Mouse (Mus musculus) v-Abl transformed pro-B cells (cell line): ENCODE measurements around the gene Gch1.

Experiments used
- in situ Hi-C, 2 experiments: fragments of 400-800 bp; cut with MboI; formaldehyde crosslinking; loops; one replicate each; pipeline ENCODE4 v1.15.1; 2025; ENCODE audit not compliant: unreplicated experiment in 2 of 2

The Gch1 gene

DNA sequence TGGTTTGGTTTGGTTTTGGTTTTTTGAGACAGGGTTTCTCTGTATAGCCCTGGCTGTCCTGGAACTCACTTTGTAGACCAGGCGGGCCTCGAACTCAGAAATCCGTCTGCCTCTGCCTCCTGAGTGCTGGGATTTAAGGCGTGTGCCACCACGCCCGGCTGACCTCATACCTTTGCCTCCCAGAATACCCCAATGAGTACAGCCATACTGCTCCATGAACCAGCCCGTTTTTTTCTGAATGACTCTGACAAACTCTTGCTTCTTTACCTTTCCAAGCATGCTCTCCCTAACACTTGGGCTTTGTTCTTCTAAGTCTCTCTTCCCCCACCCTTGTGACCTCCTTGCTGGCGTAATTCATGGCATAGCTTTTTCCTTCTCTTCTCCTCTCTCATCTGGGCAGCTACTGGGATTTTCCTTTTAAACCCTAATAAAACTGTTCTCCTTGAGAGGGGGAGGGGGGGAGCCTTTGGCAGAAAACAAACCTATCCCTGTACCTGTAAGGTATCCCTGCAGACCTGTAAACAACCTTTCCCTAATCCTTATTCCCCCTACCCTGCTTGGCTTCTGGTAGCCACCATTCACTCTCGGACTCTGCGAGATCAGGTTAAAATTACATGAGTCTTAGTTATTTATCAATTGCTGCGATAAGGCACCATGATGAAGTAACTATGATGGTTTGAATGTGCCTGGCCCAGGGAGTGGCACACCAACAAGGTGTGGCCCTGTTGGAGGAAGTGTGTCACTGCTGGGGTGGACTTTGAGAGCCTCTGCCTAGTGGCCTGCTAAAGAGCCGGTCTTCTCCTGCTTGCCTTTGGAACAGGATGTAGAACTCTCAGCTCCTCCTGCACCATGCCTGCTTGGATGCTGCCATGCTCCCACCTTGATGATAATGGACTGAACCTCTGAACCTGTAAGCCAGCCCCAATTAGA lies 19.6 kb upstream of the Gch1 start:
- in situ Hi-C loops = no loop called here

DNA sequence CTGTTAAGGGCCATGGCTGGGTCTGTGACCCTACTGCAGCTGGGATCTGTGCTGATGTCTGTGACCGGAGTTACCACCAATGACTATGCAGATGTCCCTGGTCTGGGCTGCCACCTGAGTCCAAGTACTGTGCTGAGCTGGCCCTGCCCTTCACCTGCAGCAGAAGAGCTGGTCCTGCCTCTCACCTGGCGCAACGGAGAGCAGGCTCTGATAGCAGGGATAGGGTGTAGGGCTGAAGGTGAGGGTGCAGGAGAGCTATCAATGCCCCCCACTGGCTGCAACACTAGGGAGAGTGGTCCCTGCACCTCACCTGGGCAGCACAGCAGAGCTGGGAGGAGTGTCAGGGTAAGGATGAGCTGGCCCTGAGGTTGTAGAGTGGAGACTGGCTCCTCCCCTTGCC lies 17.4 kb upstream of the Gch1 start:
- in situ Hi-C loops = no loop called here

DNA sequence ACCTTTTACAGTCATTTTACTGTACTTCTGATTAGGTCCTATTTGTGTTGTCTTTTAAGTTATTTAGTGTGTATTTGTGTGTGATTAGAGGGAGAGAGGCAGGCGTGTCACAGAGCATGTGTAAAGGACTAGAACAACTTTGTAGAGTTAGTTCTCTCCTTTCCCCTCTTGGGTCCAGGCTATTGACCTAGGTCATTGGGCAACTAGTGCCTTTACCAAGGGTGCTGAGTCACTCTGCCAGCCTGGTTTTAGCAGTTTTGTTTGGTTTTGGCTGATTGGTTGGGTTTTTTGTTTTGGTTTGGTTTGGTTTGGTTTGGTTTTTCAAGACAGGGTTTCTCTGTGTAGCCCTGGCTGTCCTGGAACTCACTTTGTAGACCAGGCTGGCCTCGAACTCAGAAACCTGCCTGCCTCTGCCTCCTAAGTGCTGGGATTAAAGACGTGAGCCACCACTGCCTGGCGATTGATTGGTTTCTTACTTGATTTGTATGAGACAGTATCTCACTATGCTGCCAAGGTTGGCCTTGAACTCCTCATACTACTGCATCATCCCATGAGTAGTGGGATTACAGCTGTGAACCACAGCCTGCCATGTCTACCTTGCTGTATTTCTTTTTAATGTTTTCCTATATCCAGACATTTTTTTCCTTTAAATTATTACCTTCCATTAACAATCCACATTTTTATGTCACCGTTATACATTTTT lies 16.2 kb upstream of the Gch1 start:
- in situ Hi-C loops = no loop called here

DNA sequence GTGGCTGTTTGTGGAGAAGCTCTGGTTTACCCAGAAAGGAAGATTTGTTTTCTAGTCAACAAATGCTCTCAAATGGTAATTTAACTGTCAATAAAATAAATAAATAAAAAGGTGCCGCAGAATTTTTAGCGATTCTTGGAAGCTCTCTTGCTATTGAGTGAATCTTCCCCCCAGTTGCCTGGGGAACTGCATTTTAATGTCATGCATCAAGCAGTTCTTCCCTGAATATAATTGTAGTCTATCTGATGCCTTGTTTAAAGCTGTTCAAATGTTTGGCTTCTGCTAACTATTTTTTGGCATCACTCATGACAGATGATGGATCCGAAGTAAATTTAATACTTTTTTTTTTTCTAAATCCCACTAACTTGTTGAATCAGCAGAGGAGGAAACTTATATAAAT lies 8.1 kb upstream of the Gch1 start:
- in situ Hi-C loops = no loop called here

DNA sequence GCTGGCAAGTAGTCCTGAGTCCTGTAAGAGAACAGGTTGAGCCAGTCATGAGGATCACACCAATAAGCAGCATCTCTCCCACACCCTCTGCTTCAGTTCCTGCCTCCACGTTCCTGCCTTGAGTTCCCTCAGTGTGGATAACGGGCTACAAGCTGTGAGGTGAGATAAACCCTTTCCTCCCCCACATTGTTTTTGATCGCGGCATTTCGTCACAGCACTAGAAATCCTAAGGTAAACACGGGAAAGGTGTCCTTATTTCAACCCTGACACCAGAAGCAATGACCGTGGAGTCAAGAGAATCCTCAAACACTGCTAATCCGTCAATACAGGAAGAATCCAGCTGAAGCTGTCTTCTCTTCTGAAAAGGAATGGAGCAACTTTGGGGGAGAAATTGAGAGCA lies 7.5 kb upstream of the Gch1 start:
- in situ Hi-C loops = no loop called here

DNA sequence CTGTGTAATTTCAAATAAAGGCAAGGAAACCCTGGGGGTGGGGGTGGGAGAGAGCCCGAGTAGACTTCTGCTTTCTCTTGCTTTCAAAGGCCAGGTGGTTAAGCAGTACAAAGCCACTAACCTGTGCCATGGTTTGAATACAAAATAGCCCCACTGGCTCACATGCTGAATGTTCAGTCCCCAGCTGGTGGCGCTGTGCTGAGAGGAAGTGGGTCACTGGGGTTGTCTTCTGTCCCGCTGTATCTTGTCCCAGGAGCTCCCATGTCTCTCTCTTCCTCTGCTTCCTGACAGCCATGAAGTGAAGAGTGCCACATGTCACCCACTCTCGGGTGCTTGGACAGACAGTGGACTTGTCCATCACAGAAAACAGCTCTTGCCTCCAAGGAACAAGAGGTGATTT lies 4.9 kb upstream of the Gch1 start:
- in situ Hi-C loops = loop anchor here (5.0 kb wide), 1 partner anchor 43 kb away; no protein-coding TSS in a partner anchor

DNA sequence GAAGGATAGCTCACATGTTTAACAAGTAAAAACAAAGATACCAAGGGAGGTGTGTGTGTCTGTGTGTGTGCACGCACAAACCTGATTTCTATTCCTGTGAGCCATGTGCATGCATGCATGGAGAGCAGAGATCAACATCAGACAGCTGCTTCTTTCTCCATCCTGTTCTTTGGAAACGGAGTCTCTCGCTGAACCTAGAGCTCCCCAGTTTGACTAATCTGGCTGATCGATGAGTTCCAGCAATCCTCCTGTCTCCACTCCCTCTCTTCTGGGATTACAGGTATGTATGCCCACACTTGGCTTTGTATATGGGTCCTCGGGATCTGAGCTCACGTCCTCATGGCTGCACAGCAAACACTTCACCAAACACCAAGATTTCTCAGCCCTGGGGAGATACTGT lies 4.3 kb upstream of the Gch1 start:
- in situ Hi-C loops = loop anchor here (5.0 kb wide), 1 partner anchor 44 kb away; no protein-coding TSS in a partner anchor

DNA sequence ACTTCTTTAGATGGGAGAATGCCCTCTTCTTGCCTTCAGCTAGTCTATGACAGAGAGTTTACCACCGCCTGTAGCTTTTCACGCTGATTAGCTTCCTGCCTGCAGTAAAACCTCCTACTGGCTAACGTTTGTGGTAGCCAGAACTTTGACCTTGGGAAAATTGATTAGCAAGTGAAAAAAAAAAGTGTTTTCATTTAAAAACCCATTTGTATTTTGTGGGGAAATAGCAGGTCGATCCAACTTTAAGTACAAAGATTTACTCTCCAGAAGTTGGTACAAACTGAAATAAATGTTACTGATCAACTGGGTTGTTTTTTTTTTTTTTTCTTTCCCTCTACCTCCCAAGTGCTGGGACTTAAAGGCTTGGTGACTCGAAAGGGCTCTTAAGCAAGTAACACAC lies 2.6 kb upstream of the Gch1 start:
- in situ Hi-C loops = loop anchor here (5.0 kb wide), 1 partner anchor 45 kb away; no protein-coding TSS in a partner anchor

DNA sequence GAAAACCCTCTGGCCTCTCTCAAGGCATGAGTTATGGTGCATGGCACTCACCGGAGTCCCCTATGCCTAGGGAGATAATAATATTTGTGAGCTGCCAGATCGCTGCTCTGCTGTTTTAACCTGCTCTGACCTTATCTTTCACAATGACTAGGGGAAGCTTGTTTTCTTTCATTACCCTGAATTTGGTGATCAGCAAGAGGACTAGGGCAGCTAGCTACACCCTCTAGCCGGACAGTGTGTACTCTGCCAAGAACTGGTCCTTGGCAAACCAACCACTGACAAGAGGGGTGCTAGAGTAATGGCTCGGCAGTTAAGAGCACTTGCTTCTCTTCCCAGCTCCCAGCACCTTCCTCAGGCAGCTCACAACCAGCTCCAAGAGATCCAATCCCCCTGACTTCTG lies 1.4 kb upstream of the Gch1 start:
- in situ Hi-C loops = loop anchor here (5.0 kb wide), 1 partner anchor 47 kb away; no protein-coding TSS in a partner anchor

DNA sequence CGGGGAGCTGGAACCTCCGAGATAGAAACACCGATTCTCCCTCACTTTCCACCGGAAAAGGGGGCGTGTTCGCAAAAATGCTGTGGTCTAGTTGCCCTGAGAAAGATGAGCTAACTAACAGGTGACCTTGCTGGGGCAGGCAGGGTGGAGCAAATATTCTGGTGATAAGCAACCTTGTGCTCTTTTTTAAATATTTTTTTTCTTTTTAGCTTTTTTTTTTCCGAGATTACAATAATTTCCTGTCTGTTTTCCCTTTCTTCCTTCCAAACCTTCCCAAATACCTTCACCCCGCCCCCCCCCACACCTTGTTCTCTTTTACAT lies 382 bp upstream of the Gch1 start:
- in situ Hi-C loops = no loop called here

DNA sequence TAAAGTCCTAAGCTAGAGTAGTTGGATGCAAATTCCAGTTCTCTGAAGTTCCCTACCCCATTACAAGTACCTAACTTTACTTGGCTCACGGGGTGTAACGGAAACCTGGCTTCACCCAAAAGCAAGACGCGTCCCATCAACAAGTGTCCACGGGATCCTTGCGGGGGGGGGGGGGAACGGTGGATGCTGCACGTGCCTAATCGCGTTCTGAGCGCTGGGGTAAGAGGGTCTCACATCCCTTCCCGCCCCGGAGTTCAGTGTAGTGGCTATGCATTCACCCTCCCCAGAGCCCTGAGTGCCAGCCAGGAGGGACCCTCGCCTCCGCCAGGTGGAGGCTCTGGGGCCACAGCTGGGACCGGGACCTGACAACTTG lies 752 bp downstream of the Gch1 start:
- in situ Hi-C loops = no loop called here

DNA sequence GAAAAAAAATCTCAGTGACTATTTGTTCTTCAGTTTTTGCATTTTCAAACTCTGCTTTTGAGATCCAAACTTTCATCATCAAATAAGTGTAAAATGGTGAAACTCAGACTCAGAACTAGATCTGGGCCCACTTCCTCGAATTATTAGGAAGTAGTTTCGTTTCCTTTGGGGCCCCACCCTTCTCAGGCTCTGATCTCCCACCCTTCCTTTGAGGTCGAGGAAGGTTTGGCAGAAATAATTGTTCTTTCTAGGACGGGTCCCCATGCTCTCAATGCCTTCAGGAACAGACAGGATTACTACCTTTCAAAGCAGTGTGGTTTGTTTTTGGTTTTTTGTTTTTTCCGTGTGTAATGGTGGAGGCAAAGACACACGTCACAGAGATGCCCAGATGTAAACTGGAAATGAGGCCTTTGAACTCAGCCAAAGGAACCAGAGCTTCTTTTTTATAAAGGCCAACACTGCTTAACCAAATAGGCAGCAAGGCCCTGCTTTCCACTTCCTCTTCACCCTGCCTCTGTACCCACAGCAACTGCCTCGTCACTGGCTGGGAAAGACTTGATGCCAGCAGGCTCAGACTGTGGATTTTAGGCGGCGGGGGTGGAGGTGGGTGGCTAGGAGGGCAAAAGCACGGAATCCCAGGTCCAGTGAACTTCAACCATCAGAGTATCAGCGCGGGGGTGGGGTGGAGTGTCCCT lies 1.4 kb downstream of the Gch1 start:
- in situ Hi-C loops = no loop called here

DNA sequence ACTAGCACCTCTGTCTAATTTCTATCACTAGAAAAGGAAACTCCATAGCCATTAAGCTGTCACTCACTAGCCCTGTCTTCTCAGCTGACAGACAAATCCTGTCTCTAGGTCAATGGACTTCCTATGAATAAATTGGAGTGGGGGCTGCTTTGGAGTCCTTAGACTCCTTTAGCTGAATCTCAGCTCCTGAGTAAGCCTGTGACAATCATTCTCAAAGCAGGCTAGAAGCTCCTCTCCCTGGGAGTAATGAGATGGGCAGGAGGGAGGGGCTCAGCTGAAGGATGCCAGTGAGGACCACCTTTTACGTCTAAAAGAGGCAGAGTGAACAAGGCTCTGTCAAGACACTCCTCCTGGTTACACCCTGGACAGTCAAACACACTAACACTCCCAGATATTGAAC lies 2.0 kb downstream of the Gch1 start:
- in situ Hi-C loops = no loop called here

DNA sequence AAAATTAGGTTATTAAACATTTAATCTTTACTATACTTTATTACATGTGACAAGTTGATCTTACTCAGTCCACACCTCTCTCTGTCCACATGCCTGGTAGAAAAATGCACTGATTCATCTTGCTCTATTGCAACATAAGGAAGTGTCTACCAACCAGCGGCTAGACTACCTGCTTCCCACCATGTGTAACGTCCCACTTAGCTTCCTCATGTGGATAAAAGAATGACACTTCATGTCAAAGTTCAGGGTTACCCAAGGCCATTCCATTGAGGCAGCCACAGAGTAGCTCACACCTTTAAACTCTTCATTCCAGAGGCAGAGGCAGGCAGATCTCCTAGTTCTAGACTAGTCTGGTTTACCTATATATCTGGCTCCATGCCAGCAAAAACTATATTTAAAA lies 2.7 kb downstream of the Gch1 start:
- in situ Hi-C loops = no loop called here

DNA sequence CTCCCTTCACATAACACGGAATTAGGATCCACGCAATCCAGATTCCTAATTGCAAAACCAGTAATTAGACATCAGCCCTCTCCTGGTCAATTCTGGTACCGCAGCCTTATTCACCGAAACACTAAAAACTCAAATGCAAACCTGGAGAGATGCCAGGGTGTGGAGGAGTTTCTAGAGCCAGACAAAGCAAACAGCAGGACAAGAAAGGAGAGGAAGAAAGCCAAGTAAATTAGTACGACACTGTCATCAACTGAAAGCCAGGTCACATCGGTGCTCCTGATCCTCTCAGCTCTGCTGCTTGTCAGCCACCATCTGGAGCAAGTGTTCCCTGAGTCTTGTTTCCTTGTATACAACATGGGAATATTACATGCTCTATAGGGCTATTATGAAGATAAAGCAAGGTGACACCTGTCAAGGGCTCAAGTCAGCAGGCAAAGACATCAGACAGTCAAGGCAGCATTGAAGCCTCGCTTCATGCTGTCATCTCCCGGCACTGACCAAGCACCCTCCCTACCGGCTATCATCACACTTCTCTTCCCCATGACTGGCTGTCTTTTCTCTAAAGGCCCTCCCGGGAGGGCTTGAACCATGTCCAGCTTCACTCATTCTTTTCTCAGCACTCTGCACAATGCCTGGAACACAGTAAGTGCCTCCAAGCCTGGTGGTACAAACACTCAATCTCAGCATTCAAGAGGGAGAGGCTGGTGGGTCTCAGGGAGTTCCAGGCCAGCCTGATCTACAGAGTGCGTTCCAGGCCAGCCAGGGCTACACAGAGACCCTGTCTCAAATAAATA lies 7.5 kb downstream of the Gch1 start:
- in situ Hi-C loops = no loop called here

DNA sequence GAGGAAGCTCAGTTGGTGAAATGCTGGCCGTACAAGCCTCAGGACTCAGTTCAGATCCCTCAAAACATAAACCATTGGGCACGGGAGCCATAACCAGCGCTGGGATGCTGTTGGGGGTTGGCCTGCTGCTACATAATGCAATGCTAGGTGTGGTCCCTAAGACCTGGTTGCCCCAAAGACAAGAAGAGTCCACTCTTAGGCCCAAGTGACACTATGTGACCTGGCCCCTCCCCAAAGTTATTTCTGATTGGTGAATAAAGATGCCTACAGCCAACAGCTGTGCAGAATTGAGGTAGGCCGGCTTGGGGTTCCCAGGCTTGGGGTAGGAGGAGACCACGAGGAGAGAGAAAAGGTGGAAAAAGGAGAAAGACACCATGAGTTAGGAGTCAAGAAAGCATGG lies 10.4 kb downstream of the Gch1 start:
- in situ Hi-C loops = no loop called here

DNA sequence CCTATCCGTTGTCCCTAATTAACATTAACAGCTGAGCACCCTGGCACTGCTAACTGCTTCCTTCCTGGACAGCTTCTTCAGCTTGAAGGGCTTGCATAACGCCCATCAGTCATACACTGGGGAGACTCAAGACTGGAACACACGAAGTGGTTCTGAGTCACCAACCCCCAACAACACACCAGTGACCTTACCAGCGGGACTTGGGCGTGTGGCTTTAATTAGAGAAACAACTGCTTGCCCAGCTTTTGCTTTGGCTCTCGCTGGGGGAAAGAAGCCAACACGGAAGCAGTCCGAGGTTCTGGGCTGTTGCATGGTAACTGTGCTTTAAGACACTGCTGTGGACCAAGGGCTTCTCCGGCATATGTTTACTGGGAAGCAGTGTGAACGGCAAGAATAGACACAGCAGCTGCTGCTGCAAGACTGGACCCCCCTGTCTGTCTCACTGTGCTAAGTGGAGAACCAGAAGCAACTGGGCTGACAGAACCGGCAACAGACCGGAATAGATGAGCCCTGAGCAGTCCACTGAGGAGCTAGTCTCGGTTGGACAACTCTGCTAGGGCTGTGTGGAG lies 11.3 kb downstream of the Gch1 start:
- in situ Hi-C loops = no loop called here

DNA sequence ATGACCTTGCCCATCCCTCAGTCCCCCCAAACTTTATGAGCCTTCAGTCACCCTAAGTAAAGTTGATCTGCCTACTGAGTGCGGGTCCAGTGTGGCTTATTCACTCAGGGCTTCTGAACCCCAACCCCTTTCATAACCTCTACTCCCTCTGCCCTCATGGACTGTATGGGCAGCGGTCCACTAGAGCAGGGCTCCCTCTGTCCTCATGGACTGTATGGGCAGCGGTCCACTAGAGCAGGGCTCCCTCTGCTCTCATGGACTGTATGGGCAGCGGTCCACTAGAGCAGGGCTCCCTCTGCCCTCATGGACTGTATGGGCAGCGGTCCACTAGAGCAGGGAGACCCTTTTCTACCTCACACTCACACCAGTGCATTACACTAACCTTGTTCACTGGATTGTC lies 13.0 kb downstream of the Gch1 start:
- in situ Hi-C loops = no loop called here

DNA sequence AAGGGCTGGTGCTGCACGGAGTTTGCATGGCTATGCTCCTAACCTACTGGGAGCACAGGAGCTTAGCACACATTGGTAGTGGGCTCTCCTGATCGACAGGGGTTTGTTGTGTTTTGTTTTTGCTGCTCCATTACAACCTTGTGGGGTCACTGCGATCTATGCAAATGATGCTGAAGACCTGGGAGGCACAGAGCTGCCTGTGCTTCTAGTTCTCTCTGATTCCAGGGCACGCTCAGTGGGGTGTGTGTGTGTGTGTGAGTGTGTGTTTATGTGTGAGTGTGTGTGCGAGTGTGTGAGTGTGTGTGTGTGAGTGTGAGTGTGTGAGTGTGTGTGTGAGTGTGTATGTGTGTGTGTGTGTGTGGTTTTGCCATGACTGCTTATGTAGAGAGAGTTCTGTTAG lies 14.1 kb downstream of the Gch1 start:
- in situ Hi-C loops = no loop called here

DNA sequence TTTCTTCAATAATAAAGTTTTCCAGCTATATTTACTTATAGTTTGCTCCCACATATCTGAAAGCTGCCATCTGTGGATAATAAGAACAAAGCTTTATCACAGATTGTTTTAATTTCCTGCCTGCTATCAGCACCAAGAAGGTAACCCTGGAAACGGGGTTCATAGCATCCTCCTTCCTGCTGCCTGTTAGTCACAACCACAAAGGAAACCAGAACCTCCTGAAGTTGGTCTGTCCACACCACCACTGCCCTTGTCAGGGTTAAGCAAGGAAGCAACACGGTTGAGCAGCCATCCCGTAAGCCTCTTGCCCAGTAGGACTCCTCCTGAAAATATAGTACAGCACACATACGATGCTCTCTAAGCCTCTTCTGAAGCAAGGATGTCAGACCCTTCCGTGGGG lies 17.1 kb downstream of the Gch1 start:
- in situ Hi-C loops = no loop called here
